ENCODE assay signal across 7 mouse cellular contexts in genomic region chr6:72454072-72454746, GRCm38 (mm10). TPM values are rescaled to one million over a fixed set of nuclear protein-coding genes. Genes with fewer than 3 reads are reported as not detected.
A peak's percentile ranks its signal among the peaks of the same experiment; 100 is the strongest.
DNase-seq lines count a peak whose midpoint lies in the region; ATAC-seq lines count a peak whose summit lies in the region.

No protein-coding gene starts in this region.

- H3K4me2 ChIP-seq in lung, embryonic 16.5 days (ENCODE audit: low read depth, low read length) = no peak overlapping the region
- H3K4me2 ChIP-seq in liver, embryonic 11.5 days = no peak overlapping the region
- H3K4me2 ChIP-seq in stomach, embryonic 15.5 days = no peak overlapping the region

- ATAC-seq in lung, embryonic 16.5 days (ENCODE audit: low read depth) = peak; percentile 86
- peak; percentile 87 for ATAC-seq in liver, embryonic 11.5 days (replicated peaks; ENCODE audit: low FRiP score)
- ATAC-seq in stomach, embryonic 15.5 days (ENCODE audit: insufficient read depth, low FRiP score, low read depth) = peak; percentile 63; the same call in 1 of the 2 replicates

- peak overlapping the region; percentile 21 for H3K27ac ChIP-seq in lung, embryonic 16.5 days (ENCODE audit: low read length)
- peak overlapping the region; percentile 56; the same call in 1 of the 2 replicates for H3K27ac ChIP-seq in heart, embryonic 10.5 days
- H3K27ac ChIP-seq in liver, embryonic 11.5 days (ENCODE audit: low read depth, low read length) = peak overlapping the region; percentile 37
- peak overlapping the region; percentile 59 for H3K27ac ChIP-seq in stomach, embryonic 15.5 days

- peaks cover 16% of the 10 kb centered on the region for H3K4me1 ChIP-seq in lung, embryonic 16.5 days (replicated peaks; ENCODE audit: control insufficient read depth, insufficient read depth, low read length)
- H3K4me1 ChIP-seq in heart, embryonic 10.5 days = peaks cover 22% of the 10 kb centered on the region
- H3K4me1 ChIP-seq in liver, embryonic 11.5 days (replicated peaks; ENCODE audit: control insufficient read depth, insufficient read depth, low read length) = peaks cover 17% of the 10 kb centered on the region
- H3K4me1 ChIP-seq in stomach, embryonic 15.5 days = peaks cover 15% of the 10 kb centered on the region

- H3K9me3 ChIP-seq in lung, embryonic 16.5 days (ENCODE audit: control insufficient read depth, low read length) = no peaks in the 10 kb centered on the region
- H3K9me3 ChIP-seq in heart, embryonic 10.5 days = no peaks in the 10 kb centered on the region
- H3K9me3 ChIP-seq in liver, embryonic 11.5 days (ENCODE audit: control insufficient read depth, low read length) = no peaks in the 10 kb centered on the region
- no peaks in the 10 kb centered on the region for H3K9me3 ChIP-seq in stomach, embryonic 15.5 days

- H3K9ac ChIP-seq in lung, embryonic 16.5 days (ENCODE audit: low read length) = no peak overlapping the region
- H3K9ac ChIP-seq in liver, embryonic 11.5 days (ENCODE audit: low read depth, low read length) = no peak overlapping the region
- H3K9ac ChIP-seq in stomach, embryonic 15.5 days = no peak overlapping the region

- H3K4me3 ChIP-seq in lung, embryonic 16.5 days (ENCODE audit: low read length) = no peak overlapping the region
- H3K4me3 ChIP-seq in heart, embryonic 10.5 days = no peak overlapping the region
- no peak overlapping the region for H3K4me3 ChIP-seq in liver, embryonic 11.5 days (ENCODE audit: low read depth, low read length)
- H3K4me3 ChIP-seq in stomach, embryonic 15.5 days (replicated peaks) = no peak overlapping the region

- H3K27me3 ChIP-seq in lung, embryonic 16.5 days (ENCODE audit: control insufficient read depth, insufficient read depth, low read depth, low read length) = no peaks in the 10 kb centered on the region
- no peaks in the 10 kb centered on the region for H3K27me3 ChIP-seq in heart, embryonic 10.5 days (ENCODE audit: insufficient read depth, poor library complexity, severe bottlenecking)
- H3K27me3 ChIP-seq in liver, embryonic 11.5 days (replicated peaks; ENCODE audit: control insufficient read depth, insufficient read depth, low read length) = no peaks in the 10 kb centered on the region
- H3K27me3 ChIP-seq in stomach, embryonic 15.5 days (replicated peaks) = no peaks in the 10 kb centered on the region

- H3K36me3 ChIP-seq in lung, embryonic 16.5 days (ENCODE audit: control insufficient read depth, insufficient read depth, low read length) = no peaks in the 10 kb centered on the region
- no peaks in the 10 kb centered on the region for H3K36me3 ChIP-seq in heart, embryonic 10.5 days
- H3K36me3 ChIP-seq in liver, embryonic 11.5 days (ENCODE audit: control insufficient read depth, insufficient read depth, low read length) = no peaks in the 10 kb centered on the region
- H3K36me3 ChIP-seq in stomach, embryonic 15.5 days = no peaks in the 10 kb centered on the region

- WGBS in lung, embryonic 16.5 days = 38% methylated on average over 7 of the region's 7 CpGs
- 42% methylated on average over 7 of the region's 7 CpGs for WGBS in heart, embryonic 10.5 days
- WGBS in liver, embryonic 11.5 days = 43% methylated on average over 7 of the region's 7 CpGs
- WGBS in stomach, embryonic 15.5 days = 39% methylated on average over 7 of the region's 7 CpGs

- no peak for DNase-seq in lung, postnatal 14 days
- DNase-seq in heart, embryonic 10.5 days (ENCODE audit: low spot score) = no peak
- DNase-seq in liver, embryonic 11.5 days (ENCODE audit: low spot score) = no peak
- no peak for DNase-seq in ovary, adult 18-20 months (ENCODE audit: low spot score)
- DNase-seq in right cerebral cortex, adult 18-20 months = no peak

RNA-seq across cellular contexts. Expression of gene Mat2a, which starts 14.9 kb away (rescaled TPM):
- polyA plus RNA-seq in lung, embryonic 16.5 days (2015; fragmentation: Nextera tagmentation; extraction: Ambion mirVana) = 336 and 340 TPM in 2 replicates
- polyA plus RNA-seq in heart, embryonic 10.5 days (2016; fragmentation: Nextera tagmentation; extraction: Ambion mirVana) = 353 and 387 TPM in 2 replicates
- 426 and 477 TPM in 2 replicates for polyA plus RNA-seq in liver, embryonic 11.5 days (2014; fragmentation: Nextera tagmentation; extraction: Ambion mirVana)
- polyA plus RNA-seq in stomach, embryonic 15.5 days (2015; fragmentation: Nextera tagmentation; extraction: Ambion mirVana) = 284 and 306 TPM in 2 replicates

RNA-seq across cellular contexts. Expression of gene Ggcx, which starts 40.1 kb away (rescaled TPM):
- polyA plus RNA-seq in lung, embryonic 16.5 days (2015; fragmentation: Nextera tagmentation; extraction: Ambion mirVana) = 38.7 and 42.6 TPM in 2 replicates
- polyA plus RNA-seq in heart, embryonic 10.5 days (2016; fragmentation: Nextera tagmentation; extraction: Ambion mirVana) = 28.6 and 29.2 TPM in 2 replicates
- polyA plus RNA-seq in liver, embryonic 11.5 days (2014; fragmentation: Nextera tagmentation; extraction: Ambion mirVana) = 24.1 and 26.9 TPM in 2 replicates
- 30.4 and 39.5 TPM in 2 replicates for polyA plus RNA-seq in stomach, embryonic 15.5 days (2015; fragmentation: Nextera tagmentation; extraction: Ambion mirVana)
